Mouse (Mus musculus): ENCODE results near the gene Gm11596. TPM values are rescaled to one million over a fixed set of nuclear protein-coding genes. Genes with fewer than 3 reads are reported as not detected.
"Not testable (repeated sequence)": the region's sequence is repeated elsewhere in the genome, so short reads cannot be mapped to it uniquely, and the experiment has no call there.

Gm11596 gene
- polyA plus RNA-seq (2014; fragmentation: Nextera tagmentation; extraction: Ambion mirVana), result not detected in 2 replicates

GRCm38 (mm10) chr11:99793367-99793766 lies at the start of gene Gm11596:
Gene Gm11596, minus strand, starts transcription at chr11:99793467.
- Histone ChIP-seq H3K36me3 (ENCODE audit: control insufficient read depth, insufficient read depth, low read length) (no peaks in the 10 kb centered on the region), H3K4me3 (ENCODE audit: low read depth, low read length) (no peak within 1 kb of the TSS), H3K9me3 (ENCODE audit: control insufficient read depth, low read length) (no peaks in the 10 kb centered on the region), H3K27ac (ENCODE audit: low read depth, low read length) (no peak within 1 kb of the TSS), H3K27me3 (ENCODE audit: control insufficient read depth, insufficient read depth, low read length) (no peaks in the 10 kb centered on the region), H3K4me2 (ENCODE audit: low read depth, low read length, severe bottlenecking) (no peak within 1 kb of the TSS), H3K4me1 (replicated peaks; ENCODE audit: control insufficient read depth, insufficient read depth, low read length) (no peaks in the 10 kb centered on the region), H3K9ac (ENCODE audit: low read length) (no peak within 1 kb of the TSS)
- ATAC-seq (replicated peaks; ENCODE audit: low FRiP score) (no peak), DNase-seq (ENCODE audit: low spot score) (no peak)
- WGBS, result 80% methylated on average over 2 of the region's 2 CpGs

GRCm38 (mm10) chr11:99842185-99842584 lies 48.9 kb upstream of the Gm11596 start:
- no peaks in the 10 kb centered on the region for H3K27me3 ChIP-seq (ENCODE audit: control insufficient read depth, insufficient read depth, low read length)
- 43% methylated on average over 1 of the region's 1 CpGs for WGBS
- H3K4me1 ChIP-seq (replicated peaks; ENCODE audit: control insufficient read depth, insufficient read depth, low read length), result peaks cover 2% of the 10 kb centered on the region; the same call in 1 of the 2 replicates
- no peak overlapping the region for H3K27ac ChIP-seq (ENCODE audit: low read depth, low read length)
- H3K9me3 ChIP-seq (ENCODE audit: control insufficient read depth, low read length), result no peaks in the 10 kb centered on the region
- no peaks in the 10 kb centered on the region for H3K36me3 ChIP-seq (ENCODE audit: control insufficient read depth, insufficient read depth, low read length)
- H3K4me2 ChIP-seq (ENCODE audit: low read depth, low read length, severe bottlenecking), result no peak overlapping the region
- ATAC-seq (replicated peaks; ENCODE audit: low FRiP score) (no peak), DNase-seq (ENCODE audit: low spot score) (peak; percentile 54)
- H3K9ac ChIP-seq (ENCODE audit: low read length), result no peak overlapping the region
- no peak overlapping the region for H3K4me3 ChIP-seq (ENCODE audit: low read depth, low read length)

- no peak for DNase-seq (ENCODE audit: low spot score)
- no peaks in the 10 kb centered on the region for H3K27me3 ChIP-seq (ENCODE audit: control insufficient read depth, insufficient read depth, low read length)
- H3K9me3 ChIP-seq (ENCODE audit: control insufficient read depth, low read length), result no peaks in the 10 kb centered on the region
- no peak within 1 kb of the TSS for H3K9ac ChIP-seq (ENCODE audit: low read length)
- H3K4me3 ChIP-seq (ENCODE audit: low read depth, low read length), result no peak within 1 kb of the TSS
- H3K4me2 ChIP-seq (ENCODE audit: low read depth, low read length, severe bottlenecking), result no peak within 1 kb of the TSS
- ATAC-seq (replicated peaks; ENCODE audit: low FRiP score), result no peak
- H3K27ac ChIP-seq (ENCODE audit: low read depth, low read length), result no peak within 1 kb of the TSS
- WGBS, result 92% methylated on average over 1 of the region's 1 CpGs
- H3K4me1 ChIP-seq (replicated peaks; ENCODE audit: control insufficient read depth, insufficient read depth, low read length), result peaks cover 2% of the 10 kb centered on the region; the same call in 1 of the 2 replicates
- no peaks in the 10 kb centered on the region for H3K36me3 ChIP-seq (ENCODE audit: control insufficient read depth, insufficient read depth, low read length)
Measured at GRCm38 (mm10) chr11:99837966-99838365, 44.7 kb upstream of the Gm11596 start, which contains the start of gene 2300003K06Rik. Gene 2300003K06Rik, minus strand, starts transcription at chr11:99838066.

GRCm38 (mm10) chr11:99815566-99815965 lies 22.3 kb upstream of the Gm11596 start, which contains the start of gene Gm11564:
Gene Gm11564, minus strand, starts transcription at chr11:99815666.
- not testable (repeated sequence) for H3K36me3 ChIP-seq (ENCODE audit: control insufficient read depth, insufficient read depth, low read length); H3K4me3 ChIP-seq (ENCODE audit: low read depth, low read length); H3K27ac ChIP-seq (ENCODE audit: low read depth, low read length); H3K4me1 ChIP-seq (replicated peaks; ENCODE audit: control insufficient read depth, insufficient read depth, low read length); H3K9ac ChIP-seq (ENCODE audit: low read length); H3K27me3 ChIP-seq (ENCODE audit: control insufficient read depth, insufficient read depth, low read length); DNase-seq (ENCODE audit: low spot score); H3K9me3 ChIP-seq (ENCODE audit: control insufficient read depth, low read length); H3K4me2 ChIP-seq (ENCODE audit: low read depth, low read length, severe bottlenecking); ATAC-seq (replicated peaks; ENCODE audit: low FRiP score)
- WGBS, result 87% methylated on average over 2 of the region's 2 CpGs

- not testable (repeated sequence) for H3K9ac ChIP-seq (ENCODE audit: low read length); H3K4me1 ChIP-seq (replicated peaks; ENCODE audit: control insufficient read depth, insufficient read depth, low read length); H3K27me3 ChIP-seq (ENCODE audit: control insufficient read depth, insufficient read depth, low read length); H3K36me3 ChIP-seq (ENCODE audit: control insufficient read depth, insufficient read depth, low read length); DNase-seq (ENCODE audit: low spot score); H3K4me3 ChIP-seq (ENCODE audit: low read depth, low read length); H3K9me3 ChIP-seq (ENCODE audit: control insufficient read depth, low read length); ATAC-seq (replicated peaks; ENCODE audit: low FRiP score); H3K27ac ChIP-seq (ENCODE audit: low read depth, low read length); H3K4me2 ChIP-seq (ENCODE audit: low read depth, low read length, severe bottlenecking)
Measured at GRCm38 (mm10) chr11:99809792-99810191, 16.5 kb upstream of the Gm11596 start, which contains the start of gene Krtap4-13. Gene Krtap4-13, minus strand, starts transcription at chr11:99809892.

- not testable (repeated sequence) for H3K9me3 ChIP-seq (ENCODE audit: control insufficient read depth, low read length); H3K4me1 ChIP-seq (replicated peaks; ENCODE audit: control insufficient read depth, insufficient read depth, low read length); H3K36me3 ChIP-seq (ENCODE audit: control insufficient read depth, insufficient read depth, low read length); ATAC-seq (replicated peaks; ENCODE audit: low FRiP score); H3K4me2 ChIP-seq (ENCODE audit: low read depth, low read length, severe bottlenecking); DNase-seq (ENCODE audit: low spot score); H3K27ac ChIP-seq (ENCODE audit: low read depth, low read length); H3K27me3 ChIP-seq (ENCODE audit: control insufficient read depth, insufficient read depth, low read length); H3K9ac ChIP-seq (ENCODE audit: low read length); H3K4me3 ChIP-seq (ENCODE audit: low read depth, low read length)
- WGBS, result no CpG with 5 or more reads among the region's 1 CpGs
Measured at GRCm38 (mm10) chr11:99804346-99804745, 11.1 kb upstream of the Gm11596 start, which contains the start of gene Gm11554. Gene Gm11554, minus strand, starts transcription at chr11:99804446.

- not testable (repeated sequence) for H3K9me3 ChIP-seq (ENCODE audit: control insufficient read depth, low read length); H3K27ac ChIP-seq (ENCODE audit: low read depth, low read length); H3K4me3 ChIP-seq (ENCODE audit: low read depth, low read length); H3K9ac ChIP-seq (ENCODE audit: low read length); H3K4me1 ChIP-seq (replicated peaks; ENCODE audit: control insufficient read depth, insufficient read depth, low read length); DNase-seq (ENCODE audit: low spot score); H3K27me3 ChIP-seq (ENCODE audit: control insufficient read depth, insufficient read depth, low read length); ATAC-seq (replicated peaks; ENCODE audit: low FRiP score); H3K4me2 ChIP-seq (ENCODE audit: low read depth, low read length, severe bottlenecking); H3K36me3 ChIP-seq (ENCODE audit: control insufficient read depth, insufficient read depth, low read length)
- no CpG with 5 or more reads among the region's 1 CpGs for WGBS
Measured at GRCm38 (mm10) chr11:99798832-99799231, 5.6 kb upstream of the Gm11596 start, which contains the start of gene Gm11569. Gene Gm11569, minus strand, starts transcription at chr11:99798932.

GRCm38 (mm10) chr11:99784900-99785299 lies 8.4 kb downstream of the Gm11596 start, which contains the start of gene Krtap4-9:
Gene Krtap4-9, plus strand, starts transcription at chr11:99785200.
- not testable (repeated sequence) for H3K36me3 ChIP-seq (ENCODE audit: control insufficient read depth, insufficient read depth, low read length); H3K4me2 ChIP-seq (ENCODE audit: low read depth, low read length, severe bottlenecking); H3K9ac ChIP-seq (ENCODE audit: low read length); H3K4me3 ChIP-seq (ENCODE audit: low read depth, low read length); H3K27me3 ChIP-seq (ENCODE audit: control insufficient read depth, insufficient read depth, low read length); ATAC-seq (replicated peaks; ENCODE audit: low FRiP score); H3K9me3 ChIP-seq (ENCODE audit: control insufficient read depth, low read length); DNase-seq (ENCODE audit: low spot score); H3K27ac ChIP-seq (ENCODE audit: low read depth, low read length); H3K4me1 ChIP-seq (replicated peaks; ENCODE audit: control insufficient read depth, insufficient read depth, low read length)

GRCm38 (mm10) chr11:99780604-99781003 lies 12.7 kb downstream of the Gm11596 start, which contains the start of gene Krtap4-8:
Gene Krtap4-8, minus strand, starts transcription at chr11:99780704.
- Histone ChIP-seq H3K9me3 (ENCODE audit: control insufficient read depth, low read length) (no peaks in the 10 kb centered on the region), H3K4me3 (ENCODE audit: low read depth, low read length) (no peak within 1 kb of the TSS), H3K4me1 (replicated peaks; ENCODE audit: control insufficient read depth, insufficient read depth, low read length) (no peaks in the 10 kb centered on the region), H3K4me2 (ENCODE audit: low read depth, low read length, severe bottlenecking) (no peak within 1 kb of the TSS), H3K36me3 (ENCODE audit: control insufficient read depth, insufficient read depth, low read length) (no peaks in the 10 kb centered on the region), H3K9ac (ENCODE audit: low read length) (no peak within 1 kb of the TSS), H3K27me3 (ENCODE audit: control insufficient read depth, insufficient read depth, low read length) (no peaks in the 10 kb centered on the region), H3K27ac (ENCODE audit: low read depth, low read length) (no peak within 1 kb of the TSS)
- ATAC-seq (replicated peaks; ENCODE audit: low FRiP score), result no peak
- WGBS, result 88% methylated on average over 2 of the region's 2 CpGs
- DNase-seq (ENCODE audit: low spot score), result no peak
